Mouse (Mus musculus) liver, embryonic 16.5 days (tissue): ENCODE measurements around the gene Timp1. TPM values are rescaled to one million over a fixed set of nuclear protein-coding genes. Genes with fewer than 3 reads are reported as not detected.

Experiments used
- ATAC-seq: fragments of 200-750 bp; cut with Nextera tagmentation; 2 replicates; pipeline ENCODE4 v1.8.0; 2017; ENCODE audit warnings: low read depth, mild to moderate bottlenecking, moderate number of reproducible peaks, moderate library complexity
- H3K27ac ChIP-seq: fragments of 300-500 bp; sonication (generic); 2 replicates; pipeline ENCODE4 v1.5.1; 2014; ENCODE audit warnings: mild to moderate bottlenecking, low read length
- H3K27me3 ChIP-seq: fragments of 300-500 bp; sonication (generic); 2 replicates; pipeline ENCODE4 v1.6.1; 2014; ENCODE audit warnings: low read depth, low read length, mixed read lengths; ENCODE audit not compliant: control insufficient read depth, insufficient read depth
- H3K36me3 ChIP-seq: fragments of 300-500 bp; sonication (generic); 2 replicates; pipeline ENCODE4 v1.6.1; 2014; ENCODE audit warnings: mild to moderate bottlenecking; ENCODE audit not compliant: control insufficient read depth, insufficient read depth
- H3K4me1 ChIP-seq: fragments of 300-500 bp; sonication (generic); 2 replicates; pipeline ENCODE4 v1.6.1; 2014; ENCODE audit warnings: low read depth, low read length, mixed read lengths; ENCODE audit not compliant: control insufficient read depth
- H3K4me2 ChIP-seq: fragments of 300-500 bp; sonication (generic); 2 replicates; pipeline ENCODE4 v1.6.1; 2014; ENCODE audit warnings: low read depth, low read length, mixed read lengths
- H3K4me3 ChIP-seq: fragments of 300-500 bp; sonication (generic); 2 replicates; pipeline ENCODE4 v1.5.1; 2014; ENCODE audit warnings: low read depth, mild to moderate bottlenecking, low read length
- H3K9ac ChIP-seq: fragments of 300-500 bp; sonication (generic); 2 replicates; pipeline ENCODE4 v1.6.1; 2014; ENCODE audit warnings: low read depth, low read length
- H3K9me3 ChIP-seq: fragments of 300-500 bp; sonication (generic); replicated peaks from 2 replicates; pipeline ENCODE4 v1.6.1; 2016; ENCODE audit warnings: low read length; ENCODE audit not compliant: control insufficient read depth
- WGBS: fragments of 180-500 bp; shearing (Covaris S2); extraction: QIAGEN DNeasy Blood & Tissue Kit; methylation state at CpG from one replicate; pipeline ENCODE4 v1.1.7; 2014; ENCODE audit not compliant: insufficient replicate concordance; 5-methylcytosine and 5-hydroxymethylcytosine counted together
- polyA plus RNA-seq: library from polyadenylated mRNA; unstranded; fragments of >200 nt; fragmentation: Nextera tagmentation; extraction: Ambion mirVana; gene quantifications from 2 replicates; pipeline ENCODE4 v1.2.1, GENCODE M21; 2015

Gene Timp1
- 1.7 and 2.4 TPM in 2 replicates for polyA plus RNA-seq

DNA sequence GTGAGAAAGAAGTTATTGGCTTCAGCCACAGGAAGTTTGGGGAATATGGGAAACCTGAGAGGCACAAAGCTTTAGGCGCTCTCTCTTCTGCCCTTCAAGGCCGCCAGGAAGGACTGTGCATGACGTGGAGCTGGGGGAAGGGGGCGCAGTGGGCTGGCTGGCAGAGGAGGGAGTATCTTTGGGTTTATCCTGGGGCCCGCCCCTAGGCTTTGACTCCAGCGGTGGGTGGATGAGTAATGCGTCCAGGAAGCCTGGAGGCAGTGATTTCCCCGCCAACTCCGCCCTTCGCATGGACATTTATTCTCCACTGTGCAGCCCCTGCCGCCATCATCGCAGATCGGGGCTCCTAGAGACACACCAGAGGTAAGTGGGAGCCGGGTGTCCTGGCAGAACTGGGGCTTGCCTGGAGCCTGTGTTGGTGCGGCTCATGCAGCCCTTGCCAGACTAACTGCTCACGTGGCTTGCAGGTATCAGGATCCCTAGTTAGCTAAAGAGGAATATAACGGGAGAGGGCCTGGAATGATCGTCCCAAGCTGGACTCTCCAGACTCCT, at the start of gene Timp1:
Gene Timp1, plus strand, starts transcription at position 205 of the 552 bp plus-strand sequence.
- Histone ChIP-seq H3K27ac (no peak within 1 kb of the TSS), H3K36me3 (no peaks in the 10 kb centered on the region), H3K4me1 (no peaks in the 10 kb centered on the region), H3K4me3 (no peak within 1 kb of the TSS), H3K4me2 (0 out of 2 replicates have a peak within 1 kb of the TSS, but pooled peaks have one; percentile 17), H3K9me3 (no peaks in the 10 kb centered on the region), H3K9ac (no peak within 1 kb of the TSS), H3K27me3 (no peaks in the 10 kb centered on the region)
- WGBS: 17% methylated on average over 18 of the region's 18 CpGs
- ATAC-seq: no peak

GRCm38 (mm10) chrX:20828934-20829333, 41.0 kb upstream of the Timp1 start:
- no peak overlapping the region for H3K4me3 ChIP-seq
- no peaks in the 10 kb centered on the region for H3K36me3 ChIP-seq
- no peaks in the 10 kb centered on the region for H3K9me3 ChIP-seq
- ATAC-seq: peak; percentile 77
- H3K27me3 ChIP-seq: no peaks in the 10 kb centered on the region
- 17% methylated on average over 5 of the region's 5 CpGs for WGBS
- H3K9ac ChIP-seq: no peak overlapping the region
- H3K4me2 ChIP-seq: no peak overlapping the region
- H3K27ac ChIP-seq: no peak overlapping the region
- no peaks in the 10 kb centered on the region for H3K4me1 ChIP-seq

- no peak for ATAC-seq
- peaks cover 6% of the 10 kb centered on the region for H3K36me3 ChIP-seq
- H3K4me2 ChIP-seq: no peak overlapping the region
- 68% methylated on average over 3 of the region's 3 CpGs for WGBS
- H3K4me3 ChIP-seq: no peak overlapping the region
- H3K4me1 ChIP-seq: no peaks in the 10 kb centered on the region
- no peaks in the 10 kb centered on the region for H3K9me3 ChIP-seq
- no peaks in the 10 kb centered on the region for H3K27me3 ChIP-seq
- no peak overlapping the region for H3K9ac ChIP-seq
- H3K27ac ChIP-seq: no peak overlapping the region
Observed at GRCm38 (mm10) chrX:20847232-20847631, 22.7 kb upstream of the Timp1 start.

DNA sequence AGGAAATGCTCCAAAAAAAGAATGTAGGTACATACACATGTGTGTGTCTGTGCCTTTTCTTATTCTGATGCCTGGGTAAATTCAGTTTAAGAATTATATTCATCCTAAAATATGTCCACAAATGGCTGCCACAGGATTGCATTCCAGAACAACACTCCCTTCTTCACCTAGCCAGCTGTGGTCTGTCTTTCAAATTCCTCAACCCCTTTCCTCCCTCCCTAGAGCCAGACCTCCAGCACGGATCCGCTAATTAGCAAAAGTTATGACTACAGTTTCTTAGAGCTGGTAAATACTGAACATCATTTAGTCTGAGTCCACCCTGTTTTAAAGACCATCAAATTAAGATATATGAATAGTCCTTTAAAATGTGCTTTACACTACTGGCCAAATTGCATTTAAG, 22.1 kb upstream of the Timp1 start:
- H3K4me3 ChIP-seq: peak overlapping the region; percentile 71
- H3K4me2 ChIP-seq: peak overlapping the region; percentile 65
- no peak overlapping the region for H3K27ac ChIP-seq
- 31% methylated on average over 2 of the region's 2 CpGs for WGBS
- H3K9ac ChIP-seq: 0 out of 2 replicates have a peak overlapping the region, but pooled peaks have one; percentile 31
- H3K9me3 ChIP-seq: no peaks in the 10 kb centered on the region
- no peak for ATAC-seq
- no peaks in the 10 kb centered on the region for H3K4me1 ChIP-seq
- H3K36me3 ChIP-seq: peaks cover 6% of the 10 kb centered on the region
- no peaks in the 10 kb centered on the region for H3K27me3 ChIP-seq

- Histone ChIP-seq H3K4me1 (no peaks in the 10 kb centered on the region), H3K9ac (peak overlapping the region; percentile 62), H3K9me3 (no peaks in the 10 kb centered on the region), H3K4me2 (peak overlapping the region; percentile 66), H3K27ac (no peak overlapping the region), H3K4me3 (peak overlapping the region; percentile 71), H3K27me3 (no peaks in the 10 kb centered on the region), H3K36me3 (peaks cover 6% of the 10 kb centered on the region)
- peak; percentile 99 for ATAC-seq
- WGBS: 21% methylated on average over 42 of the region's 42 CpGs
Observed at GRCm38 (mm10) chrX:20848256-20848984, 21.5 kb upstream of the Timp1 start.

GRCm38 (mm10) chrX:20853794-20854193, 16.2 kb upstream of the Timp1 start:
- H3K27ac ChIP-seq: no peak overlapping the region
- H3K4me1 ChIP-seq: no peaks in the 10 kb centered on the region
- WGBS: 82% methylated on average over 7 of the region's 7 CpGs
- H3K9ac ChIP-seq: no peak overlapping the region
- no peak overlapping the region for H3K4me2 ChIP-seq
- ATAC-seq: no peak
- H3K36me3 ChIP-seq: peaks cover 6% of the 10 kb centered on the region
- no peak overlapping the region for H3K4me3 ChIP-seq
- no peaks in the 10 kb centered on the region for H3K9me3 ChIP-seq
- H3K27me3 ChIP-seq: no peaks in the 10 kb centered on the region

GRCm38 (mm10) chrX:20861453-20862104, 8.4 kb upstream of the Timp1 start:
- H3K4me3 ChIP-seq: no peak overlapping the region
- WGBS: 42% methylated on average over 5 of the region's 5 CpGs
- H3K4me2 ChIP-seq: no peak overlapping the region
- H3K9ac ChIP-seq: no peak overlapping the region
- no peaks in the 10 kb centered on the region for H3K36me3 ChIP-seq
- H3K4me1 ChIP-seq: no peaks in the 10 kb centered on the region
- H3K27ac ChIP-seq: no peak overlapping the region
- no peak for ATAC-seq
- H3K9me3 ChIP-seq: no peaks in the 10 kb centered on the region
- H3K27me3 ChIP-seq: no peaks in the 10 kb centered on the region

DNA sequence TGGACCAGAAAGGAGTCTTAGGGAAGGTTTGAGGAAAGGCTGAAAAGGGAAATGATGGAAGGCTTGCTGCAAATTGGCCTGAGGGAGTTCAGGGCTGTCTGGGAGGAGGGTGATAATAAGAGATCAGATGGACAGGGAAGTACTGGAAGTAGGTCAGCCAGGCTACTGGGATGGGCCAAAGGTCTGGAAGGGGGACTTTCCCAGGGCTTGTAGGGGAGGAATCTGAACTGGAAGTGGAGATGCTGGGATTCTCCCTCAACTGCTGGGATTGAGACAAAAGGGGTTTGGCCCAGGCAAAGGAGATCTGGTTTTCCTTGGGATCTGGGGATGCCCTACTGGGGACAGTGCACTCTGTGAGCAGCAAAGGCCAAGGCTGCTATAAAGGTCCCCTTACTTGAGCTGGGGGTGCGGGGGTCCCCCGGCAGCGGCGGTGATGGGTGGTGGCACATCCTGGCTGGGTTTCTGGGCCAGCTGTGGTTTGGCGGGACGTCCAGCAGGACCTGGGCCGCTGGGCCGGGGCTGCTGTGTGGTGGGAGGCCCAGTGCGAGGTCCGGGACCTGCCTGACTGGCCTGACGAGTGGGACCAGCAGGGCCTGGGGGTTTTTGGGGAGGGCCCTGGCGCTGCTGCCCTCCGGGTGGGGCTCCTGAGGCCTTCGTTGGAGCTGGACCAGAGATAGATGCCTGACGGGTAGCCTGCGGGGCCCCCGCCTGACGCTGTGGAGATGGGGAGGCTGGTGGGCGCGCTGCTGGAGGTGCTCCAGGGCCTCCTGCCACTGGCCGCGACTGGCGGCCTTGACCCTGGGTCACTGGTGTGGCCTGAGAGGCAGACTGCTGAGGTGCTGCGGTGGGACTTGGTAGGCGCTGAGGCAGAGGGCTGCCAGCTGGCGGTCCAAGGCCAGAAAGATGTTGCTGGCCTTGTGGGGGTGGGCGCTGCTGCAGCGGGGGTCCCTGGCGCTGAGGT, 7.6 kb upstream of the Timp1 start:
- Histone ChIP-seq H3K4me2 (peak overlapping the region; percentile 9; the same call in 1 of the 2 replicates), H3K9ac (no peak overlapping the region), H3K27me3 (no peaks in the 10 kb centered on the region), H3K36me3 (no peaks in the 10 kb centered on the region), H3K9me3 (no peaks in the 10 kb centered on the region), H3K4me3 (no peak overlapping the region), H3K27ac (no peak overlapping the region), H3K4me1 (no peaks in the 10 kb centered on the region)
- ATAC-seq: 0 out of 2 replicates have a peak, but pooled peaks have one; percentile 30
- 38% methylated on average over 29 of the region's 29 CpGs for WGBS
